Mouse (Mus musculus): ENCODE measurements around the gene Zcchc4.

Gene Zcchc4

DNA sequence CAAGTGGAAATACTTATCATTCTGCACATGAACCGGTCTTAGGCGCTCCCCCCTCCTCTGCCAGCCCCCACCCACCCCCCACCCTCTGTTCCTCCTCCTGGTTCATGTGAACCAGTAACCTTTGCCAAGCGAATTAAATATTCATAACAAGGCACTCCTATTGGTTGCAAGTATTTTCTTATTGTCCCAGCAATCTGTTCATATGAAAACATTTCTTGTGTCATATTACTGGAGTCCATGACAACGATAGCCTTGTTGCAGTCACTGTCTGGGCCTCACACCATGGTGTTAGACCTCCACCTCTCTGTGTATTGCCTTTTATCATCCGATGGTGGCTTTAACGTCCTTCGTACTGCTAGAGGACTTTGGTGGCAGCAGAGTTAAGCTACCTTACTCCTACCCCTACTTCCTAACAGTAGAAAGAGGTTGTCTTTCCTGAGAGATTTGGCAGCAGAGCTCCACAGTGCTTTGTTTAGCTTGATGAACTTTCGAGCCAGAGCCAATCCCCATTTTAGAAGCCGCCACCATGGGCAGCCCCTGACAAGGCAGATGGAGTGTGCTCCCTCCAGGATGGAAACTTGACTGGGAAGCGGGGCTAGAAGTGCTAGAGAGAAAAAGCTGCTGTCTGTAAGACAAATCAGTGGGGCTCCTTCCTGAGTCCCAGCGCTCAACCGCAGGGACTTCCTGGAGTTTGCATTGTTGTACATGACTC lies 24.2 kb downstream of the Zcchc4 start:
- DNase-seq = no peak

DNA sequence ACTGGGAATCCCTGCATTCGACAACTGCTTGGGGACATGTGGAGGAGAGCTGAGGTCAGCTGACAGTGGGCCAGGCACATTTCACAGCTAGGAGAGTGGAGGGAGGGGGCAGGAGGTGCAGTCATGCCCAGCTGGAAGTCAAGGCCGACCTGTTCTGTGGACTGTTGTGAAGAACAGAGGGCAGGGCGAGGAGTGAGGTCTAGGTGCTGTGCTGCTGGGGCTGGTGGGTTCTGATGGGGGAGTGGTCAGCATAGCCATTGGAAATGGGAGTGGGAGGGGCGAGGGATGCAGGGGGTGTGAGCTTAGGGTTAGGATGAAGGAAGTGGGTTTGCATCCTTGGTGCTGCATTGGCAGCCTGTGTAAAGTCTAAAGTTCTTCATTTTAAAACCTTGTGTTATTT lies 30.6 kb downstream of the Zcchc4 start:
- no peak for DNase-seq

DNA sequence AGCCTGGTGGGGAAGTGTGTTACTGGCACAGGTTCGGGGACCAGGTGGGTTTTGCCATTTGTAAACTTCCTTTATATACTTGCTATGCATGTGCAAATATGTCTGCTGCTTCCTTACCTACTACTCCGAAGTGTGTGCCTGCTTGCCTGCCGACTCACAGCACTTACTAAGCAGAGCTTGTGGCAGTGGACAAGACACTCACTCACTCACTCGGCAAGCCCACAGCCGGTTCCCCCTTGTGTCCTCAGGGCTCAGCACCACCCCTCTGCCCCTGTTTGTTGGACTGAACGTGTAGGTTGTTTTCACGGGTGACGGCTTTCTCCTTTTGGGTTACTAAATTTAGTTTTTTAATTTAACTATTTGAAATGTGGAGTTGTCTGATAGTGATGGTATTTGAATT lies 31.1 kb downstream of the Zcchc4 start:
- DNase-seq = no peak

DNA sequence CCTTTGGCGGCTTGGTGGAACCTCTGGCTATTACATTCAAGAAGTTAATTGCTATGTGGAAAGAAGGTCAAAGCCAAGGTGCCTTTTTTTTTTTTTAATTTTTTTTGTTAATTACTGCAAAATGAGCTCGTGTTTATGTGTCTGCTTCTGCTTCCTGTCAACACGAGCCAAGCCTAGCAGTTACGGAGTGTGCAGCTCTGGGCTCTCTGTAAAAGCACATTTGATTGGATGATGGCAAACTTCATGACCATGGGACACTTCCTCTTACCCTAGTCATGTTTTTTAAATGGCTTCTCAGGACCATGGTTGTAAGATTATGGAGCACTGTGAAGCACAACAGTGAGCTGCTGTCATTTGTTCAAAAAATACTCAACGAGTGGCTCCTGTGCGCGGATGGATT lies 31.8 kb downstream of the Zcchc4 start:
- no peak for DNase-seq

DNA sequence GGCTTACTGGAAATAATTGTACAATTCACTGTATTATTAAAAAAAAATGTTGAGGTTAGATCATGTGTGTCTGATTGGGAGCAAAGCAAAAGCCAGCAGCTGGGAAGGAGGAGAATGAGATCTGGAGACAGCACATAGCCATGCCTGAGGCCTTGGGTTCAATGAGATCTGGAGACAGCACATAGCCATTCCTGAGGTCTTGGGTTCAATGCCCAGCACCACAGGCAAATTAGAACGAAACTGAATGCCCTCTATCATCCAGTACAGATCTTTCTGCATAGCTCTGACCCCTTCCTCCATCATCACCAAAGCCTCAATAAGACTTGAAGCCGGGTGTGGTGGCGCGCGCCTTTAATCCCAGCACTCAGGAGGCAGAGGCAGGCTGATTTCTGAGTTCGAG lies 35.2 kb downstream of the Zcchc4 start:
- no peak for DNase-seq

DNA sequence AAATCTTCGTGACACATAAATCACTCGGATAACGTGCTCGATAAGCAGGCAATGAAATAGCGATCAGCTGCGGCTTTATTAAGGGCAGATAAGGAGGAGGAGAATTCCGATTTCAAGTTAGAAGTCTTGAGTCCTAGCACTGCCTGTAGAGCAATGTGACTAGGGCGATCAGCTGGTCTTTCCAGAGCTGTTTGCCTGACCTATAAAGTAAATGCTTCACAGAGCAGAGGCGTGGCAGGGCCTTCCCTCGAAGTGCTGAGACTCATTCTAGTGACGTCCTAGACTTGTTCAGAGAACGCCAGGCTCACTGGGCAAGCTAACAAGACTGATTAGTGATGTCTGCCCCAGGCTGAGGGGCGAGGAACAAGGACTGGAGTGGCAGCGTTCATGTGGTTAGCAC lies 35.8 kb downstream of the Zcchc4 start:
- DNase-seq = no peak

DNA sequence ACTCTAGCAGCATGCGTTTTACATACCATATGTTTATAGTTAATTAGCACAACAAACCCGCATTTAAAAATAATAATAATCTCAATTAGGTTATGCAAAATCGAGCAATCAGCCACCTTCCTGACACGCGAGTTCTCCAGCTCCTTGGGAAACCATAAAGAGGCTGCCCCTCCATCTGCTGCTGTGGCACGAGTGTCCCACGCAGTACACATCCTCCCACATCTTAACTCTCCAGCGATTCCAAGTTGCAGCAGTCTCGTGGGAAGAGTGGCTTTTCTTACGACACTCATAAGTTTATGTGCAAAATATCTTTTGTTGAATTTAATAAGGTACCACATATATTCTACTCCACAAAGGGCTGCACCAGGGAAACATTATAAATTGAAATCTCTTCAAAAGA lies 37.2 kb downstream of the Zcchc4 start:
- no peak for DNase-seq

DNA sequence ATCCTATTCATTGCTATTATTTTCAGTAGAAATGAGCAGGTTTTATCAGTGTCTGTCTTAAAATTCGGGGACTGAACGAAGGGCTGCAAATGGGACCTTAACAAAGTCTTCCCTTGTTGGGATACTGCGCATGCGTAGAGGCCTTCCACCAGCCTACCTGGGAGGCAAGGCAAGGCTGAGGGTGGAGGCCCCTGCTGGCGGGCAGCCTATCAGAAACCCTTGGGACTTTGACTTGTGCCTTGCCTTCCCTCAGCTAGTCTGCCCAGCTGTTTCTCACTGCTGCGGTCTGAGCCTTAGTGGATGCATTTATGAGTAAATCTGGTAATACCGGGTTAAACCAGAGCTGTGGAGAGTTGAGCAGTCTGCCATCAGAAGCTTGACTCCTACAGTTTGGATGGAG lies 38.1 kb downstream of the Zcchc4 start:
- no peak for DNase-seq

DNA sequence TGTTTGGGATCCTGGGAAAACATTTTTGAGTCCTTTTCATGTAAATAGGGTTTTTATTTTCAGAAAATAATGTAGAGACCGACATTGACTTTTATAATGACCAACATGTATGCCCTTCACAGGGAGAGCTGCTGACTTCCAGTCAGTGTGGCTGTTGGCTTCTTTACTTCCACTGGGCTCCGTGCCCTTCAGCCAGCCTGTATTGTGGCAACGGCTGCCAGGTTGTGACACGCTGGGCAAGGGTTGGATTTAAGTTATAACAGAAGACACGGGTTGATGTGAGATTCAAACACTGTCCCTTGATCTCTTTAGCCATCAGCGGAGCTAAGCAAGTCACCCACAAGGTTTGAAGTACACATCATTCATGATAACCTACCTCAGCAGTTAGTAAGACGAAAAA lies 43.5 kb downstream of the Zcchc4 start:
- DNase-seq = no peak

DNA sequence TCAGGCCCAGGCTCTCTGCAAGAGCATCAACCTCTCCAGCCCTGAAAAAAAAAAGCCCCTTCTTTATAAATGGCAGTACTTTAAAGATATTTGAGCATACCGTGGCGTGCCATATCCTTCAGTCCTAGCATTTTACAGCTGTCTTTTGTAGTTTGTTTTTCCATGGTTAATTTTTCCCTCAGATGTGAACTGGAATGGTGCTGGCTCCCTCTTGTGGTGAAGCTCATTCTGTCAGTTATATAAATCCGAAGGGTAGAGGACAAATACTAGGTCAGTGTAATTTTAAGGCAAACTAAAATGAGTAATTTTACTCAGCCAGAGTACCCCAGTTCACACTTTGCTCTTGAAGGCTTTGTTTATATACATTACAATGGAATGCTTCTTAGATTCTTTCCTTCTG lies 46.5 kb downstream of the Zcchc4 start:
- peak; percentile 25 for DNase-seq

DNA sequence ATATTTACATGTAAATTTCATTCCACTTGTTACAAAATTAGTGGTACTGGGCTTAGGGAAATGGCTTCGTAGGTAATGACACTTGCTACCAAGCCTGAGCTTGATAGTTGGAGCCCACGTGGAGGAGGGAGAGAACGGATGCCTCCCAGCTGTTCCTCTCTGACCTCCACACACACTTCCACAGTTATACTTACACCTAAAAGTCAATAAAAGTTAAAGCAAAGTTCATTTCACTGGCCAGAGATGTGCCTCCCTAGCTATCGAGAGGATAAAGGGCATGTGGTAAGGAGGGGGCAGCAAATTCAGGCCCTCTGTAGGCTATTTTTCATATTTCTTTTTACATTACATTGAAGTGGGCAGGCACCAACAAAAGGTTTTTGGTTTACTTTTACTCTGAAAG lies 52.7 kb downstream of the Zcchc4 start:
- no peak for DNase-seq

DNA sequence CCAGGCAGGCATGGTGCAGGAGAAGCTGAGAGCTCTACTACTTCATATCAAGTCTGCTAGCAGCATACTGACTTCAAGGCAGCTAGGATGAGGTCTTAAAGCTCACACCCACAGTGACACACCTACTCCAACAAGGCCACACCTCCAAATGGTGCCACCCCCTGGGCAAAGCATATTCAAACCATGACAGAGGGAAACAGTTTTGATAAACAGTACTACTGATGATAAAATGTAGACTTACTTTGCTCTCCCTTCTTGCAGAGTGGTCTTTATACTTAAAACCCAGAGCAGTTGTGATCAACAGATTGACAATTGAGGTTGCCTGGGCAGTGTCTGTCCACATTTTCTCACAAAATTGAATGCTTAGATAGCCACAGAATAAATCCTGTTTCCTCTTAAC lies 57.8 kb downstream of the Zcchc4 start:
- peak; percentile 44 for DNase-seq

DNA sequence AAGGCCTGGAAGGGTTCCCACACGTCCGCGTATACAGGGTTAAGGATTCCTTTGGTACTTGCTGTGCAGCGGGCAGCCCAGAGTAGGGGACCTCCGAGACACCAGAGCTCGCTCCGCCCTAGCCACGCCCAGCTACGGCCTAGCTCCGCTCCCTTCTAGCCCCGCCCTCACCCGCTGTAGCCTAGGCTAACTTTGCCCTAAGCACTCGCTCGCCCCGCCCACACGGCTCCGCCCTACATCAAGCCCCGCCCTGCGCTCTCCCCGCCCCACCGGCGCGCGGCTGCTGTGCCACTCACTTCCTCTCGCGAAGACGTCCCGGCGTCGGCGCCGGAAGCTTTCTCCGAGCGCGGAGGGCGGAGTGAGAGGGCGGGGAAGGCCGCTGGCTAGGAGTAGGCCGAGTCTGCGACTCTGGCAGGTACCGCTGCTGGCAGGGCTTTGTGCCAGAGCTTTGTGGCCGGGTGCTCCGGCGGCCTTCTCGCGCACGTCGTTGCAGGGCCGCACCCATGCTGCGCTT lies 58.6 kb downstream of the Zcchc4 start, which contains the start of gene Anapc4:
Gene Anapc4, plus strand, starts transcription at position 252 of the 514 bp plus-strand sequence.
- peak; percentile 99 for DNase-seq

DNA sequence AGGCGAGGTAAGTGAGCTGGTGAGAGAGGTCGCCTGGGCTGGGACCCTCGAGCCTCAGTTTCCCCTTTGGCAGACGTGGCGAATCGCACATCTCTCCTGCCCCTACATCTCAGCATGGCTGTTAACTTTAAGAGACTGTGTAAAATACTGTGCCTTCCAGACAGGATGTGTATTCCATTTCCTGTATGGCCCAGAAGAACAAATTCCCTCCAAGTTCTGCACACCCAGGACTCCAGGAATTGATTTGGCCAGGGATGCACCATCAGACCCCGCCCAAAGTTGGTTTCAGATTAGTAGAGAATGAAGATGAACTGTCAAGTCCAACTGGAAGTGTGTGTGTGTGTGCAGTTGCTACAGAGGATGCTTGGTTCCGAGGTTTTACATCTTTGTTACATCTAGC lies 59.2 kb downstream of the Zcchc4 start:
- DNase-seq = no peak

DNA sequence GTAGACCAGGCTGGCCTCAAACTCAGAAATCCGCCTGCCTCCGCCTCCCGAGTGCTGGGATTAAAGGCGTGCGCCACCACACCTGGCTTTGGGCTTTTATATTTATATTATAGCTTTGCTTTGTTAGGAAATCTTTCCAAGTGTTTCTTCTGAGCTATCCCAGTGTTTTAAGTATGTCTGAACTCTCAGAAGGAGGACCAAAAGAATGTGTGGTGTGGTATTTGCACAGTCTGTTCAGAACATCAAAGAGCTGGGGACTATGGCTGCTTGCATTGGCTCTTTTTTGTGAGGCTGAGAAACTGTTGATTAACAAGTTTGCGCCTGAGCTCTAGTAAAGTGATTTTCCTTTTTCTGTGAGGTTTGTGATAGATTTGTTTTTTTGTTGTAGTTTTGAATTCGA lies 69.1 kb downstream of the Zcchc4 start:
- DNase-seq = no peak

DNA sequence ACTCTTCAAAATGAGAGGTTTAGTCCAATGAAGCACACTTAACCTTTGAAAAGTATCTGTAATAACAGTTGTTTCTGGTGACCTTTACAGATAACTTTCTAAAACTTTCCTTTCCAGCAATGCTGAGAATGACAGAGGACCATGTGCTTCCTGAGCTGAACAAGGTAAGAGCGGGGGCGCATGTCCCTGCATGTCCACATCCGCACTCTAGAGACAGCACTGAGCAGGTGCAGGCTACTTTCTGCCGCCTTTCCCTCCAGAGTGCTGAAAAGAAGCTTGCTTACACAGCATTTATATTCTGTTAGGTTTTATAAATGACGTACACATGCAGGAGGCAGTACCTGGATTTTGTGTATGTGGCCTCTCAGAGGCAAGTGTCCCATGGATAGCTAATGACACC lies 80.5 kb downstream of the Zcchc4 start:
- DNase-seq = no peak

DNA sequence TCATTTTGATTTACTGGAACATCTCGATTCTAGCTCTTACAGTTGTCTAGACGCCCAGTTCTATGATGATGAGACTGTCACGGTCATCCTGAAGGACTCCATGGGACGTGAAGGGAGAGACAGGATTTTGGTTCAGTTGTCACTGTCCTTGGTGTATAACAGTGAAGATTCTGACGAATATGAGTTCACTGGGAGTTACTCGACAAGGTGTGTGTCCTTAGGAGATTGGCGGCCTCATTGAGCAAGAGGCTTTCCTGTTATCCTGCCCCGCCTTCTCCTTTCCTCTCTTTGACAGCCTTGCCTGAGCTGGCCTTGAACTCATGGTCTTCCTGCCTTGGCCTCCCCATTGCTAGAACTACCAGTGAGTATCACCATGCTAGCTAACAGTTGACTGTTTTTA lies 89.2 kb downstream of the Zcchc4 start:
- no peak for DNase-seq

DNA sequence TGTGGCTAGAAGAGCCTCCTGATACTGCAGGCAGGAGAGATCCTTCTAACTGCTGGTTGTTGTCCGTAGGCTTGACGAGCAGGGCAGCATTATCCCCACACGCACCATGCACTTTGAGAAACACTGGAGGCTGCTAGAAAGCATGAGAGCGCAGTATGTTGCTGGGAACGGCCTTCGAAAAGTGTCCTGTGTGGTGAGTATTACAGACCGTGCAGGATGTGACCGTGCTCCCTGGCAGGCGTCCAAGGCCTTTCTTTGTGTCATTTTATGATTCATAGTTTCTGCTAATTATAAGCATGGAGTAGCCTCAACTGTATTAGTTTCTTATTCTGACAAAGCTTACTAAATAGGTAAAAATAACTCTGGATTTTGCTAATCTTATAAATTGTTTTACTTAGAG lies 90.6 kb downstream of the Zcchc4 start:
- no peak for DNase-seq

DNA sequence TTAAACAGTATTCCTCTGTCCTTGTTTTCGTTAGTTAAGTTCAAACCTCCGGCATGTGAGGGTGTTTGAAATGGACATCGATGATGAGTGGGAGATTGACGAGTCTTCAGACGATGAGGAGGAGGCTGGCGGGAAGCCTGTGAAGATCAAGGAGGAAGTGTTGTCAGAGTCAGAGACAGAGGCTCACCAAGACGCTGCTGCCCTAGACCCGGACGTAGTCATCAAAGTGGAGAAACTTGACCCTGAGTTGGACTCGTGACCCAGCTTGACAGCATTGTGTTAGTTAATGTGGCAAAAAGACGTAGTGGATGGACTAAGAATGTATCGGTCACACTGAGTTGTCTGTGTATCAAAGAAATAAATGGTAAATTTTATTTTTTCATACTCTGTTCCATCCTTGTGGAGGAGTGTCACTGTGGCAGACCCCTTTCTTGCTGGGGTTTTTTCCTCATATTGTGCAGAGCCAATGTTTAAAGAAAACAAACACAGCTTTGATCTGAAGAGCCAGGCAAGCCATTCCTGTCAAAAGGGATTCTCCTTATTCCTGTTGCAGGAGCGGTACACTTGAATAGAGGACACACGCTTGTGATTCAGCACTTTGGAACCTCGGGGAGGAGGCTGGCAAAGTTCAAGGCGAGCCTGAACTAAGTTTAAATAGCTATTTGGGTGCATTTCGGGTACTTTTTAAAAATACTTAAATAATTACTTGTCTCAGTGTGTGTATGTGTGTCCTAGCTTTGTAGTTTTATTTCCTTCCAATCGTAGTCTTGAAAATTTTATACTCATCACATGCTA lies 91.3 kb downstream of the Zcchc4 start:
- DNase-seq = no peak

DNA sequence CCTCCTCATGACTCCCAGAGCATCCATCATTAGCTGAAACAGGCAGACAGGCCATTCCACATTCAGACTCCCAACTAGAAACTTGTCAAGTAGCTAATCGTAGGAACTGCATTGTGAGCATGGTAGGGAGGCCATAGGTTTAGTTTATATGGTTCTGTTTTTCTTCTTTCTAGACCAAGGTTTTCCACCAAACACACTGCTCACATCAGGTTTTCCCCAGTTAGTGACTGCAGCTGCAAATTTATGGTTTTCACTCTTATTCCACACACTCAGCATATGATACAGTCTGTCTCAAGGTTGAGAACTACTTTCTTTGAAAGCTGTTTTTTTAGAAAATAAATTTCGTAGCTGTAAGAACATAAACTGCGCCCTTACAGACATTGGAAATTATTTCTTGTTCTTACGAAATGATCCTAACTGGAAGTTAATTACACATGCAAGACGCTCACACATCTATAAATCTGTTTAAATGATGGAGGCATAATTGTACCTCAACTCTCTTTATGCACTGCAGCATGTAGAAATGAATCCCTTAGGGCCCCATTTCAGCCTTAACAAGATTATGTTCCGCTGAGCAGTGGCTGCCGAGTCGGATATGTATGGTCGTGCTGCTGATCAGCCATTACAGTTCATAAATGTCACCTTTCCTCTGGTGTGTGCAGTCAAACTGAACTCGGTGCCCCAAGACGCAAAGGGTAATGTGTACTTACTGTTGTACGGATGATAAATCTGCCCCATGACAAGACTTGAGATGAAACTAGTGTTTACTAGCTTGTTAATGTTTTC lies 93.9 kb downstream of the Zcchc4 start:
- DNase-seq = no peak

DNA sequence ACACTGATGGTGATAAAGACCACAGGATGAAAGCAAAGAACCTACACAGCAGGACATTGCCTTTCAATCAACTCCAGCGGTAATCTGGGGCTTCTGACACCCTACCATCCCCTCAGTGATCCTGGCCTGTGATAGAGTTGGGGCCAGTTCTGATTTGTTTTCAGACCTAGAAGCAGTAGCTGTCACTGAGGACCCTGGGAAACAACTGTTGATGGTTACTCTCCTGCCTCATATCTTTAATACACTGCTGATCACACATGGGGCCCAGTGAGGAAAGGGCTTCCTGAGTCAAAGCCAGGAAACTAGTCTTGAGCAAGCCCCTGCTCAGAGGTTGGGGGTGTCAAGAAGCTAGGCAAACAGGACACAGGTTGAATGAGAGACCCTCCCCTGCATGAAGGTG lies 96.3 kb downstream of the Zcchc4 start:
- no peak for DNase-seq

DNA sequence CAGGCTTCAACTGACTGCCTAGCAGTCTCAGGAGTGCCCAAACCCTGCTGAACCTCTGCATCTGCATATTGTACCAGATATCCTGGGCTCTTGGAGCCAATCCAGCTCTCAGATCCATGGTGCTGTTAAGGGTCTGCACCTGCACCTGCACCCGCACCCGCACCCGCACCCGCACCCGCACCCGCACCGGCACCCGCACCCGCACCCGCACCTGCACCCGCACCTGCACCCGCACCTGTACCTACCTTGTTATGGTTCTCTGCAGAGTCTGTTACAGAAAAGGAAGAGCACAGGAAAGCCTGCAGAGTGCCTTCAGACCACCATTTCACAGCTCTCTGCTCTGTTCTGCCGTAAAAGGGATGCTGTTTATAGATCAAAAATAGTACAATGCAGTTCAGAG lies 96.8 kb downstream of the Zcchc4 start:
- DNase-seq = no peak

All from cerebellum, adult 9-11 months (tissue).